Mouse (Mus musculus) kidney, adult 2 months (tissue): Measurements from ENCODE around the gene Rnf32.

ENCODE experiments used
- CTCF ChIP-seq: fragments of 200-500 bp; conservative IDR thresholded peaks from 2 replicates; pipeline ENCODE4 v1.5.1; 2011; ENCODE audit warnings: low read depth, mild to moderate bottlenecking, control low read depth, low read length, moderate library complexity, mixed read lengths; ENCODE audit not compliant: insufficient read depth, insufficient read length
- POLR2A ChIP-seq: fragments of 200-500 bp; IDR thresholded peaks from one replicate; pipeline ENCODE4 v1.6.1; 2011; ENCODE audit warnings: low read depth, low read length, control low read depth

DNA sequence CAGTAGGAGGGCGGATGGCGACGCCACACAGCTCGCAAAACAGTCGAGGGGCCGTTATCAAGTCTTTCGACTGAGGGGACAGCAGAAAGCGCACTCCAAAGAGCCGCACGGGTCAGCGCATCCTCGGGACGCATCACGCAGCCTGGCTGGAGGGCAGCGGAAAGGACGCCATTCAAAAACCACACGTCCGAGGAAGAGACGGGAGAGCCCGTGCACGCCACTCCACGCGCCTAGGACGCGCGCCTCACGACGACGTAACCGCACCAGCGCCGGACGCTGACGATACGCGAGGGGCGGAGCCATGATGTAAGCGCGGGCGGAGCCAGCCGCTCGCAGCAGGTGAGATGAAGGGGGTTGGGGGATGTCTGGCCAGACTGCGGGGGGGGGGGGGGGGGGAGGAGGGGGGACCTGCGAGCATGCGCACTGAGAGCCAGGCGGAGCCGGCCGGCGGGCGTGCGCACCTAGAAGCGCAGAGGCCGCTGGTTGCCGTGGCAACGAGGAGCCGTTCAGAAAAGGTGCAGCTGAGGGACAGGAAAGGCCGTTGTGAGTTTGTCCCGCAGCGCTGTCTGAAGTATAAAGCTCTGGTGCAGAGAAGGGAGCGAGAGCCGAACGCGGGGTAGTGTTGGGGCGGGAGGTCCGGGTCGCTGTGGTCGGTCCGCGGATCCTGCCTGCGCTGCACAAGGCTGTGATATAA is at the start of gene Rnf32:
- TF ChIP-seq CTCF (no peak), POLR2A (no peak)
